Mouse (Mus musculus) lung, adult 2 months (tissue): Measurements from ENCODE around the gene Arv1.

Experiments
- CTCF ChIP-seq: fragments of 200-500 bp; IDR thresholded peaks from 2 replicates; pipeline ENCODE4 v1.5.1; 2011; ENCODE audit warnings: mild to moderate bottlenecking, low read length, control low read depth; ENCODE audit not compliant: insufficient read depth
- POLR2A ChIP-seq: fragments of 200-500 bp; IDR thresholded peaks from 2 replicates; pipeline ENCODE4 v1.6.1; 2011; ENCODE audit warnings: low read depth, mild to moderate bottlenecking, control low read depth, low read length, borderline replicate concordance; ENCODE audit errors: extremely low read depth

DNA sequence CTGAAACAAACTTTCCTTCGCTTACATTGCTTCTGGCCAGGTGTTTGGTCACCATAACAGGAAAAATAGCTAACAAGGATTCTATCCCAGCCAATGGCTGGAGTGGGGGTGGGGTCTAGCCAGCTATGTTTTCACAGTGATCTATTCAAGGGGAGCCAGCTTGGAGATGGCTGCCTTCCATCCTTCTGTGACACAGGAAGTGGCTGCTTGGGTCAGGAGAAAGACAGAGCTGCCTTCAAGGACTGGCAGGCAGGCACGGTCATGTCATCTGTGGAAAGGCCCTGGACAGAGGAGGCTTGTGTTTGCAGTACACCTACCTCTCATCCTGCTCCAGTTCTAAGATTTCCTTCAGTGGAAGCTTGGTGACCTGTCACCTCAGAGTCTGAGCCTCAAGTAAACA, 50.5 kb downstream of the Arv1 start:
- TF ChIP-seq POLR2A (no peak), CTCF (no peak)
